Mouse (Mus musculus): Measurements from ENCODE around the gene Tfap2a.

Tfap2a gene

GRCm38 (mm10) chr13:40733542-40734151 is 4.5 kb downstream of the Tfap2a start:
- DNase-seq (ENCODE audit: low spot score in 2 of 2) = no peak

- DNase-seq (ENCODE audit: low spot score in 2 of 2) = no peak
Observed at GRCm38 (mm10) chr13:40732816-40733541, 5.2 kb downstream of the Tfap2a start.

GRCm38 (mm10) chr13:40732085-40732484 is 6.1 kb downstream of the Tfap2a start:
- DNase-seq (ENCODE audit: low spot score in 2 of 2) = no peak

GRCm38 (mm10) chr13:40731179-40731841 is 6.9 kb downstream of the Tfap2a start:
- peak; percentile 74 to 79 for DNase-seq (ENCODE audit: low spot score in 2 of 2)

GRCm38 (mm10) chr13:40730651-40731178 is 7.5 kb downstream of the Tfap2a start:
- no peak for DNase-seq (ENCODE audit: low spot score in 2 of 2)

GRCm38 (mm10) chr13:40729592-40730431 is 8.4 kb downstream of the Tfap2a start:
- DNase-seq (ENCODE audit: low spot score in 2 of 2) = no peak

- DNase-seq (ENCODE audit: low spot score in 2 of 2) = no peak
Observed at GRCm38 (mm10) chr13:40729037-40729436, 9.1 kb downstream of the Tfap2a start.

GRCm38 (mm10) chr13:40728626-40728990 is 9.6 kb downstream of the Tfap2a start:
- DNase-seq (ENCODE audit: low spot score in 2 of 2) = no peak

GRCm38 (mm10) chr13:40727731-40728625 is 10.2 kb downstream of the Tfap2a start:
- DNase-seq (ENCODE audit: low spot score in 2 of 2) = no peak

- DNase-seq (ENCODE audit: low spot score in 2 of 2) = no peak
Observed at GRCm38 (mm10) chr13:40725924-40726323, 12.3 kb downstream of the Tfap2a start.

GRCm38 (mm10) chr13:40723598-40723920 is 14.6 kb downstream of the Tfap2a start:
- no peak for DNase-seq (ENCODE audit: low spot score in 2 of 2)

- peak; percentile 75 to 89 for DNase-seq (ENCODE audit: low spot score in 2 of 2)
Observed at GRCm38 (mm10) chr13:40722741-40723597, 15.2 kb downstream of the Tfap2a start.

- no peak for DNase-seq (ENCODE audit: low spot score in 2 of 2)
Observed at GRCm38 (mm10) chr13:40719741-40720082, 18.5 kb downstream of the Tfap2a start.

- no peak for DNase-seq (ENCODE audit: low spot score in 2 of 2)
Observed at GRCm38 (mm10) chr13:40719066-40719740, 19.0 kb downstream of the Tfap2a start.

- DNase-seq (ENCODE audit: low spot score in 2 of 2) = no peak
Observed at GRCm38 (mm10) chr13:40716771-40717716, 21.1 kb downstream of the Tfap2a start.

- DNase-seq (ENCODE audit: low spot score in 2 of 2) = no peak
Observed at GRCm38 (mm10) chr13:40714531-40714930, 23.6 kb downstream of the Tfap2a start.

- DNase-seq (ENCODE audit: low spot score in 2 of 2) = no peak
Observed at GRCm38 (mm10) chr13:40713681-40714080, 24.5 kb downstream of the Tfap2a start.

- no peak for DNase-seq (ENCODE audit: low spot score in 2 of 2)
Observed at GRCm38 (mm10) chr13:40713241-40713640, 24.9 kb downstream of the Tfap2a start.

GRCm38 (mm10) chr13:40712526-40712832 is 25.7 kb downstream of the Tfap2a start:
- DNase-seq (ENCODE audit: low spot score in 2 of 2) = no peak
